Mouse (Mus musculus) kidney, adult 2 months (tissue): ENCODE data around the gene Crip2.

Experiments
- CTCF ChIP-seq: fragments of 200-500 bp; conservative IDR thresholded peaks from 2 replicates; pipeline ENCODE4 v1.5.1; 2011; ENCODE audit warnings: low read depth, mild to moderate bottlenecking, control low read depth, low read length, moderate library complexity, mixed read lengths; ENCODE audit not compliant: insufficient read depth, insufficient read length
- POLR2A ChIP-seq: fragments of 200-500 bp; IDR thresholded peaks from one replicate; pipeline ENCODE4 v1.6.1; 2011; ENCODE audit warnings: low read depth, low read length, control low read depth

DNA sequence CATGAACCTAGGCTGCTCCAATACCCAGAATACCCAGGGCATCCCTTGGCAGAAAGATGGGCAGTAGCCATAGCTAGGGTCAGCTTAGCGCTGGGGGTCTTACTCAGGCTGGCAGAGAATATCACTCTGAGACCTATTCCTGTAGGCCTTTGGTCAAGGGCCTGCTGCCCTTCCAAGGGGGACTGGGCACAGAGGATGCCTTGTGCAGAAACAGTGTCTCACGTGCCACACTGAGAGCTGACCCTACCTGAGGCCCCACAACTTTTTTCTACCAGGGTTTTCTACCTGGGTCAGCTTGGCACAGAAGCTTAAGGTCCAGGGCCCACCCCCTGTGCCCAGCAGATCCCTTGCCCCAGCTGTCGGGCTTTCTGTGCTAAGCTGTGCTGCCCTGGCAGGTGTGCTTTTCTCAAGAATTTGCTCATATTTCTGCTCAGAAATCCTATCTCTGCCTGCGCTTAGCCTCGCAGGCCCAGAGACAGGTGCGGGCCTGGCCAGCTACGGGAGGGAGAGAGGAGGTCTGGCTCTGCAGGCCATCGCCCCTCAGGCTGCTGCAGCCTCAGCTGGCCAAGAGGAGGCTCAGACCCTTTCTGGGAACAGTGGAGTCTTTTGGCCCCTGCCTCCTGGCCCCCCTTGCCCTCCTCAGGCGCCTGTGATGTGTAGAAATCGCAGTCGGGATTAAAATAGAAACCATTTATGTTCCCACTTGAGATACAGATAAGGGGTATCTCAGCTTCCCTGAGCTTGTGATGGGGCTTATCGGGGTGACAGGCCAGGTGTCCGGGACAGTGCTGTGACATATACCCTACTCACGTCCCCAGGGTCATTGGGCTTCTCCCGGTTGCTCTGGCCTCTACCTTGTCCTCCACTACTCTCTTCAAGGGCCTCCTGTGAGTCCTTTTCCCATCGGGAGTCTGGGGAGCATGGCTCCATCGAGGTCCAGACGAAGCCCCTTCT lies 2.5 kb upstream of the Crip2 start:
- TF ChIP-seq CTCF: no peak
- no peak for TF ChIP-seq POLR2A
